Mouse (Mus musculus): Measurements from ENCODE around the gene Fuom. TPM values are rescaled to one million over a fixed set of nuclear protein-coding genes. Genes with fewer than 3 reads are reported as not detected.
A peak's percentile ranks its signal among the peaks of the same experiment; 100 is the strongest.

Gene Fuom
- polyA plus RNA-seq, 1 experiment, result 25.3 TPM

GRCm38 (mm10) chr7:140070042-140070711 is 32.1 kb downstream of the Fuom start:
- TF ChIP-seq CTCF (IDR thresholded peaks at IDR 0.05; ENCODE audit: borderline replicate concordance, extremely low read depth, insufficient read depth, insufficient read length), result no peak
- TF ChIP-seq POLR2A (IDR thresholded peaks at IDR 0.05; ENCODE audit: borderline replicate concordance, extremely low read depth, insufficient read depth, insufficient read length, poor library complexity, severe bottlenecking), result no peak
- no peak for DNase-seq (ENCODE audit: low read depth)

DNA sequence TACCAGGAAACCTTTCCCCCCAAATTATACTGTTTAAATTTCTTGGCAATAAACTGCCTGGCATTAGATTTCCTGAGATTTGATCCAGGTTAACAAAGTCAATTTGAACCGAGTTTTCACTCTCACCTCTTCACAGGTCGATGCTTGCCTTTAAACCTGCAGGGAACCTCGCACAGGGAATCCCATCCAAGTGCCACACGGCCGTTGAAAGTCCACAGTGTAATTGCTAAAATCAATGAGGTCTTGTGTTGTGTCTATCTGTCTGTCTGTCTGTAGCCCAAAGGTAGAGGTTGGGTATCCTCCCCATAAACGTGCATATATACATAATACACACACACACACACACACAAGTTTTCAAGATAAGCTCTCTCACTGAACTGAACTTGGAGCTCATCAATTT is 34.8 kb downstream of the Fuom start:
- TF ChIP-seq CTCF (IDR thresholded peaks at IDR 0.05; ENCODE audit: borderline replicate concordance, extremely low read depth, insufficient read depth, insufficient read length) (no peak), POLR2A (IDR thresholded peaks at IDR 0.05; ENCODE audit: borderline replicate concordance, extremely low read depth, insufficient read depth, insufficient read length, poor library complexity, severe bottlenecking) (no peak)
- DNase-seq (ENCODE audit: low read depth), result no peak

DNA sequence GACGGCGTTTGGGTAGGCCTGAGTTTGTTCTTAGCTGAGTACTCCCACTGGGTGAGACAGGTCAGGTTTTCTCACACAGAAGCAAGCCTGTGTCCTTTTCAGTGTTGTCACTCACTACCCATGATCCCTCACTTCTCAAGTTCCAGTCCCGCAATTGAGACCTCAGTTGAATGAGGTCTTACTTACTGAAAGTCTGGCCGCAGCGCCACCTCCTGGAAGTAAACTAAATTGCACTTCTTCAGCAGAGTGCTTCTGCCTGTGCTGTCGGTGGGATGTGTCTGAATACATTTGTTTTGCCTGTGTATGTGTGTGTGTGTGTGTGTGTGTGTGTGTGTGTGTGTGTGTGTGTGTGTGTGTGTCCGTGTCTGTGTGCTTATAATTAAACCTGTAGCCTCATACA is 39.1 kb downstream of the Fuom start:
- TF ChIP-seq CTCF (IDR thresholded peaks at IDR 0.05; ENCODE audit: borderline replicate concordance, extremely low read depth, insufficient read depth, insufficient read length) (peak; percentile 81), POLR2A (IDR thresholded peaks at IDR 0.05; ENCODE audit: borderline replicate concordance, extremely low read depth, insufficient read depth, insufficient read length, poor library complexity, severe bottlenecking) (no peak)

DNA sequence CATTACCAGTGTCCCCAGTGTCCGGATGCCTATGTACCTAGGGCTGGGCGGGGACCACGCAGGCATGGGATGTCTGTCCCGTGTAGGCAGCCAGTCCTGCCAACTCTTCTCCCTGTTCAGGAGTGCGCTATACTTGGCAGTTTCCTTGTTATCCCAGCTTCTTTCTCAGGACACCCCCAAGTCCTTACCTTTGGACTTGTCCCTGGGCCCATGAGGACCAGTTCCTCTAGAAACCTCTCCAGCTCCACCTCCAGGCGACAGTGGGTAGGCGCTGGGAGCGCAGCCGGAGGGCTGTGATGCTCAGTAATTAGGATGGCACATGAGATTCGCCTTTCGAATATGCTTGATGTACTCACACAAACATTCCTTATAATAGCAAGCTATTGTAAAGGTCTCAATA is 39.9 kb downstream of the Fuom start:
- peak; percentile 63 for DNase-seq (ENCODE audit: low read depth)
- TF ChIP-seq POLR2A (IDR thresholded peaks at IDR 0.05; ENCODE audit: borderline replicate concordance, extremely low read depth, insufficient read depth, insufficient read length, poor library complexity, severe bottlenecking) (no peak), CTCF (IDR thresholded peaks at IDR 0.05; ENCODE audit: borderline replicate concordance, extremely low read depth, insufficient read depth, insufficient read length) (peak; percentile 60)

More for the DNA sequence above, 39.1 kb downstream of the Fuom start:
- DNase-seq (ENCODE audit: low read depth), result peak; percentile 85

- no peak for DNase-seq (ENCODE audit: low read depth)
- TF ChIP-seq POLR2A (IDR thresholded peaks at IDR 0.05; ENCODE audit: borderline replicate concordance, extremely low read depth, insufficient read depth, insufficient read length, poor library complexity, severe bottlenecking), result no peak
- no peak for TF ChIP-seq CTCF (IDR thresholded peaks at IDR 0.05; ENCODE audit: borderline replicate concordance, extremely low read depth, insufficient read depth, insufficient read length)
Observed at GRCm38 (mm10) chr7:140061832-140062130, 40.5 kb downstream of the Fuom start.

DNA sequence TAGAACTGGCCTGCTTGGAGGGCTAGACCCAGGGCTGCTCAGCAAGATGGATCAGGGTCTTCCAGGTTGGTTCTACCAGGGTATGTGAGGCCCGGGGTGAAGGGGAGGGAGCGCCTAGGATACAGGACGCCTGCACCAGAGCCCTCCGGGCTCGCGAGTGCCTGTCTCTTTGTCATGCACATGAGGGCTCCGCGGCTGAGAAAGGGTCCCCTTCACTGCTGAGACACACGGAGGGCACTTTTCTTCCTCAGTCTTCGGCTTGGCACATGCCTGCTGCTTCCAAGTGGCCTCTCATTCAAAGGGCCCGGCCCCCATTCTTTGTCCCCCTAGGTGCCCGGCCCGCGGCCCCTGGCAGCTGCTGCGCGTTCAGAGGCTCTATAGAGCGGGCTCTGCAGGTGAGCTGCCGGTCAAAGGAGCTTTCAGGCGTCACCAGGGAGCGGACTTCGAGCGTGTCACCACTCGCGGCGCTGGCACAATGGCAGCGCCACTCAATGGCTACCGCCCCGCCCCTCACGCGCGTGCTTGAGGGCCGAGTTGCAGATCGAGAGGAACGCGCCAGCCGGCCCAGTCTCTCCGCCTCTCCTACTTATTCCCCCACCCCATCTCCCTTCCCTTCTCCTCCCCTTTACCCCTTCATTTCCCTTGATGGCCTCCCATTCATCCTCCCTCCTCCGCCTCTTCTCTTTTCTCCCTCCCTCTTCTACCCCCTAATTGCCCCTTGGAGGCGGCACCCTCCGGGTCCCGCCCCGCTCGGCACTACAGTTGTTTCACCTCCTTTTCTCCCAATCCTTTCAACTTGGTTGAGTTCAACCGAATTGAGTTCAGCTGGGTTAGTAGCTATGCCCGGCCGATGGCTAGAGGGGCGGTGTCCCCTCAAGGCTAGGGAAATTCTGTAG is 41.1 kb downstream of the Fuom start:
- DNase-seq (ENCODE audit: low read depth), result peak; percentile 95
- TF ChIP-seq CTCF (IDR thresholded peaks at IDR 0.05; ENCODE audit: borderline replicate concordance, extremely low read depth, insufficient read depth, insufficient read length), result no peak
- no peak for TF ChIP-seq POLR2A (IDR thresholded peaks at IDR 0.05; ENCODE audit: borderline replicate concordance, extremely low read depth, insufficient read depth, insufficient read length, poor library complexity, severe bottlenecking)

- no peak for TF ChIP-seq CTCF (IDR thresholded peaks at IDR 0.05; ENCODE audit: borderline replicate concordance, extremely low read depth, insufficient read depth, insufficient read length)
- no peak for TF ChIP-seq POLR2A (IDR thresholded peaks at IDR 0.05; ENCODE audit: borderline replicate concordance, extremely low read depth, insufficient read depth, insufficient read length, poor library complexity, severe bottlenecking)
- DNase-seq (ENCODE audit: low read depth), result peak; percentile 67
Observed at GRCm38 (mm10) chr7:140059601-140060000, 42.6 kb downstream of the Fuom start.

- DNase-seq (ENCODE audit: low read depth), result no peak
- TF ChIP-seq CTCF (IDR thresholded peaks at IDR 0.05; ENCODE audit: borderline replicate concordance, extremely low read depth, insufficient read depth, insufficient read length) (no peak), POLR2A (IDR thresholded peaks at IDR 0.05; ENCODE audit: borderline replicate concordance, extremely low read depth, insufficient read depth, insufficient read length, poor library complexity, severe bottlenecking) (no peak)
Observed at GRCm38 (mm10) chr7:140058528-140058927, 43.7 kb downstream of the Fuom start.

DNA sequence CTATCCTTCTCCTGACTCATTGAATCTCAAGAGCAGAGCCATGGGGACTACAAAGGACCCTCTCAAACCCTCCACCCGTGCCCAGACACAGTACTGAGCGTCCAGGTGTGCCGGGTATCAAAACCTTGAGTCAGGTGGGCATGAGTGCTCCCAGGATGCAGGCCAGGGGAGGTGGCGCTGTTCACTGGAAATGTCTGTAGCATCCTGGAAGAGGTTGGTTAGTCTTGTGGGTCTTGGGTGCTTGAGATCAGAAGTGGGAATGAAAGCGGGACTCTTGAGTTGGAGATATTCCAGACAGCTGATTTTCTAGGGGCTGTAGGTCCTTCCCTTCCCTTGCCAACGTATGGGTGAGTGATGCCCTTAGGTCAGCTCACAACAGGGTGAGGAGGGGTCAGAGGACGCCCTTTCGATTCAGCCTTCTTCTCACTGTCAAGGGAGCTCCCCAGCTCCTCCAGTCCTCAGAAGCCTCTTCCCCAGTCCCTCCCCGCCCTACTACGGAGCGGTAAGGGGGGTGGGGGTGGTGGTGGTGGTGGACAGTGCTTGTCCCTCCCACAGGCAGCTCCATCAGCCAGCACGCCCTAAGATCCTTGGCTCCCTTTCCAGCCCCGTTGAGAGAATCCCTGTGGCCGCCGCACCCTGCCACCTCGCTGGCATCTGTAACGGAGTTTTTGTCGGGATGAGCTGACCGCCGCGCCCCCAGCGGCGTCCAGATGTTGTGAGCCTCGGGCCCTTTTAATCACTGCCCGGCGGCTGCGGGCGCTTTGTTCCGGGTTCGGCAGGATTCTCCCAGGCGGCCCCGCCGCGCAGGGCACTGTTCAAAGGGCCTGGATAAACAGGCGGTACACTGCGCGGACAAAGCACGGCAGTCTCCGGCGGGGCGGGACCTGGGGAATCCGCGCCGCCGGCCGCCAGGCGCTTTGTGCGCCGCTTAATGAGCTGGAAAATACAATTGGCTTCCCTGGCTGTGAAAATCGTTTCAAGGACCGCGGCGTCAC is 44.5 kb downstream of the Fuom start:
- TF ChIP-seq POLR2A (IDR thresholded peaks at IDR 0.05; ENCODE audit: borderline replicate concordance, extremely low read depth, insufficient read depth, insufficient read length, poor library complexity, severe bottlenecking) (peak; percentile 35; the same call in 1 of the 2 replicates), CTCF (IDR thresholded peaks at IDR 0.05; ENCODE audit: borderline replicate concordance, extremely low read depth, insufficient read depth, insufficient read length) (no peak)
- DNase-seq (ENCODE audit: low read depth), result peak; percentile 92

DNA sequence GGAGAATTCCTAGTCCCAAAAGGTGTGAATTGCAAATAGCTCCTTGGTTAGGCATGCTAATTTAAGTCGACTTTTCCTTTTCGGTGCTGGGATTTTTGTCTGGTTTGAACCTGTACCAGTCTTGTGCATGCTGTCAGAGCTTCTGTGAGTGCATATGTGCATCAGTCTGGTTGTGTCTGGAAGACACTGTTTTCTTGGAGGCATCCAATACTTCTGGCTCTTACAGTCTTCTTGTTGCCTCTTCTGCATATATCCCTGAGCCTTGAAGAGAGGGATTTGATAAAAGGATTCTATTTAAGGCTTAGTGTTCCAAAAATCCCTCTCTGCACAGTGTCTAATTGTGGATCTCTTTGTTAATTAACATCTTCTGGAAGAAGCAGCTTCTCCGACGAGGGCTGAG is 48.1 kb downstream of the Fuom start:
- DNase-seq (ENCODE audit: low read depth), result no peak
- TF ChIP-seq CTCF (IDR thresholded peaks at IDR 0.05; ENCODE audit: borderline replicate concordance, extremely low read depth, insufficient read depth, insufficient read length) (no peak), POLR2A (IDR thresholded peaks at IDR 0.05; ENCODE audit: borderline replicate concordance, extremely low read depth, insufficient read depth, insufficient read length, poor library complexity, severe bottlenecking) (no peak)
